Mouse (Mus musculus): ENCODE measurements at regions not wholly inside any gene's neighbourhood (a gene's known extent, or its start where the extent isn't known, plus 50 kb on each side); places are given as distances from the start of the nearest gene placed in this dataset.

GRCm38 (mm10) chr16:92958146-92958545 is 132.2 kb upstream of the Runx1 start:
- no peaks in the 10 kb centered on the region for H3K36me3 ChIP-seq (ENCODE audit: inconsistent target)
- H3K79me2 ChIP-seq (ENCODE audit: inconsistent target): no peaks in the 10 kb centered on the region
- WGBS (ENCODE audit: missing documents): 90% methylated on average over 6 of the region's 6 CpGs
- H3K27ac ChIP-seq: no peak overlapping the region
- H3K4me3 ChIP-seq (ENCODE audit: inconsistent target): no peak overlapping the region

GRCm38 (mm10) chr16:92955508-92955907 is 129.6 kb upstream of the Runx1 start:
- Histone ChIP-seq H3K27ac (no peak overlapping the region), H3K36me3 (ENCODE audit: inconsistent target) (no peaks in the 10 kb centered on the region), H3K4me3 (ENCODE audit: inconsistent target) (no peak overlapping the region), H3K79me2 (ENCODE audit: inconsistent target) (no peaks in the 10 kb centered on the region)
- 61% methylated on average over 5 of the region's 5 CpGs for WGBS (ENCODE audit: missing documents)

- H3K36me3 ChIP-seq (ENCODE audit: inconsistent target): no peaks in the 10 kb centered on the region
- H3K27ac ChIP-seq: no peak overlapping the region
- 100% methylated on average over 1 of the region's 4 CpGs for whole genome bisulfite sequencing (ENCODE audit: missing documents)
- H3K4me3 ChIP-seq (ENCODE audit: inconsistent target): no peak overlapping the region
- no peaks in the 10 kb centered on the region for H3K79me2 ChIP-seq (ENCODE audit: inconsistent target)
Measured at GRCm38 (mm10) chr16:92955087-92955486, 129.1 kb upstream of the Runx1 start.

- Histone ChIP-seq H3K27ac (no peak overlapping the region), H3K4me3 (ENCODE audit: inconsistent target) (no peak overlapping the region), H3K79me2 (ENCODE audit: inconsistent target) (no peaks in the 10 kb centered on the region), H3K36me3 (ENCODE audit: inconsistent target) (no peaks in the 10 kb centered on the region)
- 84% methylated on average over 11 of the region's 11 CpGs for WGBS (ENCODE audit: missing documents)
Measured at GRCm38 (mm10) chr16:92953936-92954654, 128.1 kb upstream of the Runx1 start.

- WGBS (ENCODE audit: missing documents): 67% methylated on average over 7 of the region's 7 CpGs
- Histone ChIP-seq H3K27ac (peak overlapping the region; percentile 75), H3K4me3 (ENCODE audit: inconsistent target) (no peak overlapping the region), H3K79me2 (ENCODE audit: inconsistent target) (no peaks in the 10 kb centered on the region), H3K36me3 (ENCODE audit: inconsistent target) (no peaks in the 10 kb centered on the region)
Measured at GRCm38 (mm10) chr16:92952336-92953097, 126.6 kb upstream of the Runx1 start.

GRCm38 (mm10) chr16:92951516-92951915 is 125.6 kb upstream of the Runx1 start:
- H3K79me2 ChIP-seq (ENCODE audit: inconsistent target): no peaks in the 10 kb centered on the region
- H3K27ac ChIP-seq: peak overlapping the region; percentile 75; the same call in 1 of the 2 replicates
- no peaks in the 10 kb centered on the region for H3K36me3 ChIP-seq (ENCODE audit: inconsistent target)
- no peak overlapping the region for H3K4me3 ChIP-seq (ENCODE audit: inconsistent target)
- WGBS (ENCODE audit: missing documents): 90% methylated on average over 6 of the region's 6 CpGs

- no peak overlapping the region for H3K4me3 ChIP-seq (ENCODE audit: inconsistent target)
- 93% methylated on average over 13 of the region's 13 CpGs for WGBS (ENCODE audit: missing documents)
- H3K27ac ChIP-seq: no peak overlapping the region
- H3K36me3 ChIP-seq (ENCODE audit: inconsistent target): no peaks in the 10 kb centered on the region
- H3K79me2 ChIP-seq (ENCODE audit: inconsistent target): no peaks in the 10 kb centered on the region
Measured at GRCm38 (mm10) chr16:92948494-92948893, 122.5 kb upstream of the Runx1 start.

- Histone ChIP-seq H3K79me2 (ENCODE audit: inconsistent target) (no peaks in the 10 kb centered on the region), H3K27ac (no peak overlapping the region), H3K36me3 (ENCODE audit: inconsistent target) (no peaks in the 10 kb centered on the region), H3K4me3 (ENCODE audit: inconsistent target) (no peak overlapping the region)
- WGBS (ENCODE audit: missing documents): 62% methylated on average over 4 of the region's 4 CpGs
Measured at GRCm38 (mm10) chr16:92946554-92946953, 120.6 kb upstream of the Runx1 start.

- Histone ChIP-seq H3K79me2 (ENCODE audit: inconsistent target) (no peaks in the 10 kb centered on the region), H3K36me3 (ENCODE audit: inconsistent target) (no peaks in the 10 kb centered on the region), H3K27ac (no peak overlapping the region), H3K4me3 (ENCODE audit: inconsistent target) (no peak overlapping the region)
- 12% methylated on average over 2 of the region's 2 CpGs for WGBS (ENCODE audit: missing documents)
Measured at GRCm38 (mm10) chr16:92943901-92944300, 118.0 kb upstream of the Runx1 start.

- Histone ChIP-seq H3K4me3 (ENCODE audit: inconsistent target) (no peak overlapping the region), H3K36me3 (ENCODE audit: inconsistent target) (no peaks in the 10 kb centered on the region), H3K27ac (no peak overlapping the region), H3K79me2 (ENCODE audit: inconsistent target) (no peaks in the 10 kb centered on the region)
- WGBS (ENCODE audit: missing documents): 83% methylated on average over 8 of the region's 8 CpGs
Measured at GRCm38 (mm10) chr16:92939618-92940017, 113.7 kb upstream of the Runx1 start.

GRCm38 (mm10) chr16:92935848-92936535 is 110.0 kb upstream of the Runx1 start:
- no peak overlapping the region for H3K27ac ChIP-seq
- no peaks in the 10 kb centered on the region for H3K79me2 ChIP-seq (ENCODE audit: inconsistent target)
- H3K4me3 ChIP-seq (ENCODE audit: inconsistent target): no peak overlapping the region
- H3K36me3 ChIP-seq (ENCODE audit: inconsistent target): no peaks in the 10 kb centered on the region
- WGBS (ENCODE audit: missing documents): 96% methylated on average over 2 of the region's 2 CpGs

- H3K36me3 ChIP-seq (ENCODE audit: inconsistent target): no peaks in the 10 kb centered on the region
- no peak overlapping the region for H3K4me3 ChIP-seq (ENCODE audit: inconsistent target)
- H3K79me2 ChIP-seq (ENCODE audit: inconsistent target): no peaks in the 10 kb centered on the region
- H3K27ac ChIP-seq: no peak overlapping the region
- WGBS (ENCODE audit: missing documents): 93% methylated on average over 4 of the region's 4 CpGs
Measured at GRCm38 (mm10) chr16:92930103-92930502, 104.2 kb upstream of the Runx1 start.

- 59% methylated on average over 7 of the region's 7 CpGs for WGBS (ENCODE audit: missing documents)
- Histone ChIP-seq H3K36me3 (ENCODE audit: inconsistent target) (no peaks in the 10 kb centered on the region), H3K4me3 (ENCODE audit: inconsistent target) (no peak overlapping the region), H3K27ac (no peak overlapping the region), H3K79me2 (ENCODE audit: inconsistent target) (no peaks in the 10 kb centered on the region)
Measured at GRCm38 (mm10) chr16:92928201-92928600, 102.3 kb upstream of the Runx1 start.

GRCm38 (mm10) chr16:92927662-92928061 is 101.7 kb upstream of the Runx1 start:
- 31% methylated on average over 2 of the region's 2 CpGs for WGBS (ENCODE audit: missing documents)
- no peaks in the 10 kb centered on the region for H3K79me2 ChIP-seq (ENCODE audit: inconsistent target)
- no peaks in the 10 kb centered on the region for H3K36me3 ChIP-seq (ENCODE audit: inconsistent target)
- H3K4me3 ChIP-seq (ENCODE audit: inconsistent target): no peak overlapping the region
- H3K27ac ChIP-seq: no peak overlapping the region

- WGBS (ENCODE audit: missing documents): 64% methylated on average over 5 of the region's 5 CpGs
Measured at GRCm38 (mm10) chr16:92926853-92927252, 100.9 kb upstream of the Runx1 start.

More at GRCm38 (mm10) chr16:92926853-92927252, 100.9 kb upstream of the Runx1 start:
- Histone ChIP-seq H3K79me2 (ENCODE audit: inconsistent target) (no peaks in the 10 kb centered on the region), H3K36me3 (ENCODE audit: inconsistent target) (no peaks in the 10 kb centered on the region), H3K27ac (no peak overlapping the region), H3K4me3 (ENCODE audit: inconsistent target) (no peak overlapping the region)
